Mouse (Mus musculus) forebrain, embryonic 10.5 days (tissue): ENCODE measurements around the gene Mfsd4b5. TPM values are rescaled to one million over a fixed set of nuclear protein-coding genes. Genes with fewer than 3 reads are reported as not detected.
"Not testable (repeated sequence)": the region's sequence is repeated elsewhere in the genome, so short reads cannot be mapped to it uniquely, and the experiment has no call there.

Experiments
- DNase-seq: peaks from one replicate; pipeline ENCODE4 v3.0.0-alpha.2; 2017; ENCODE audit warnings: low spot score; ENCODE audit errors: extremely low spot score
- H3K27ac ChIP-seq: fragments of 300-500 bp; sonication (generic); 2 replicates; pipeline ENCODE4 v1.5.1; 2016; ENCODE audit warnings: mild to moderate bottlenecking
- H3K27me3 ChIP-seq: fragments of 300-500 bp; sonication (generic); 2 replicates; pipeline ENCODE4 v1.6.1; 2016; ENCODE audit warnings: mild to moderate bottlenecking; ENCODE audit not compliant: poor library complexity, severe bottlenecking
- H3K36me3 ChIP-seq: fragments of 300-500 bp; sonication (generic); replicated peaks from 2 replicates; pipeline ENCODE4 v1.6.1; 2016; ENCODE audit warnings: mild to moderate bottlenecking, moderate library complexity
- H3K4me1 ChIP-seq: fragments of 300-500 bp; sonication (generic); 2 replicates; pipeline ENCODE4 v1.6.1; 2016
- H3K4me3 ChIP-seq: fragments of 300-500 bp; sonication (generic); 2 replicates; pipeline ENCODE4 v1.5.1; 2016; ENCODE audit warnings: mild to moderate bottlenecking, moderate library complexity
- H3K9me3 ChIP-seq: fragments of 300-500 bp; sonication (generic); 2 replicates; pipeline ENCODE4 v1.6.1; 2016; ENCODE audit warnings: mild to moderate bottlenecking, moderate library complexity
- WGBS: fragments of 180-500 bp; shearing (Covaris S2); methylation state at CpG from one replicate; pipeline ENCODE4 v1.1.7; 2016; 5-methylcytosine and 5-hydroxymethylcytosine counted together
- polyA plus RNA-seq: library from polyadenylated mRNA; unstranded; fragments of >200 nt; fragmentation: Nextera tagmentation; extraction: Ambion mirVana; gene quantifications from 2 replicates; pipeline ENCODE4 v1.2.1, GENCODE M21; 2016

Mfsd4b5 gene
- polyA plus RNA-seq, 1 experiment from 2014 or later = not detected

DNA sequence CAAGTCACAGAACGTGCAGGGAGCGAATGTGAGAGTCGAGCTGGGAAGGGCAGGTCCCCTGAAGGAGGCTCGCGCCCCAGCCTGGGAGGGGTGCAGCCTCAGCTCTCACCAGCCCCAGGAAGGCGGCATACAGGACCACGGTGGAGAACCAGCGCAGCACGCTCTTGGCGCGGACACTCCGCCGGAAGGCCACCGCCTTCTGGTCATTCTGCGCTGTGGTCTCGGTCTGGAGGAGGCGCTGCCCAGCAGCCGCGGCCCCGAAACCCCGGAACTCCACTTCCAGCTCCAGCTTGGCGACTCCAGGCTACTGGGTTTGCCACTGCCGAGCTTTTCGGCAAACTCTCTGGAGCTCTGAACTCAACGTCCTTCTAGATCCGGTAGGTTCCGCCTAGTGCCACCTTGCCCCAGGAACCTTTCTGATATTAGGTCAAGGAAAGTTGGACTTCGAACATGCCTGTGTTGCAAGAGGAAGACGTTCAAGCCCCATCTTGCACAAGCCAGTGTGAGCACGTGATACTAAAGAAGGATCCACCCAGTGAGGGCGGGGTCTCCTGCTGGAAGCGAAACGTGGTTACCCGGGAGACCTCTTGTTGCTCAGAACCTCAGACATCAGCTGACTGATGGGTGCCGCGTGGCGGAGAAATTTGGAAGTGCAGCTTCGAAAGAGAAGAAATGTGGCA, 26.5 kb downstream of the Mfsd4b5 start, which contains the start of gene Mfsd4b3:
Mfsd4b3 (minus strand) TSS at position 393 of the 680 bp plus-strand sequence.
- Histone ChIP-seq H3K4me3 (peak within 1 kb of the TSS; percentile 60), H3K4me1 (peaks cover 13% of the 10 kb centered on the region), H3K9me3 (no peaks in the 10 kb centered on the region), H3K27ac (peak within 1 kb of the TSS; percentile 82), H3K27me3 (peaks cover 11% of the 10 kb centered on the region), H3K36me3 (no peaks in the 10 kb centered on the region)
- DNase-seq = peak; percentile 92
- under 1% methylated on average over 38 of the region's 38 CpGs for WGBS

DNA sequence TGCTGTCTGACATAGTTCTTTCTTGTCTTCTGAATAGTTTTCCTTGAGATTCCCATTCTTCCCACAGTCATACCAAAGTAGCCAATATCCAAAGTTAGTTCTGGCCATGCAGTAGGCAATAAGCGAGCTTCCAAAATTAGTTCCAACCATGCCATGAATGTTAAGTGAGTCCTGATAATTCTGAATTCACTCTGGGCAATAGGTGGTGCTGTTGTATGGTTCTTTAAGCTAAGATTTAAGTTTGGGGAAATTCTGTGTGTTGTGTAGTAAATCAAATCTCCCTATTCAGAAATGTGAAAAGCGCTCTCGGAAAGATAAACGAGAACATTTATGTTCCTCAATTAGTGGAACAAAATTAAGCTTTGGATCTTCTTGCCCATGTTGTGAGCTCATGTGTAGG, 28.2 kb downstream of the Mfsd4b5 start:
- H3K36me3 ChIP-seq = no peaks in the 10 kb centered on the region
- 81% methylated on average over 4 of the region's 4 CpGs for WGBS
- no peaks in the 10 kb centered on the region for H3K9me3 ChIP-seq
- H3K4me3 ChIP-seq = no peak overlapping the region
- H3K27ac ChIP-seq = no peak overlapping the region
- H3K4me1 ChIP-seq = peaks cover 13% of the 10 kb centered on the region
- no peak for DNase-seq
- H3K27me3 ChIP-seq = peaks cover 11% of the 10 kb centered on the region

GRCm38 (mm10) chr10:39956340-39956878, 30.0 kb downstream of the Mfsd4b5 start:
- Histone ChIP-seq H3K9me3 (no peaks in the 10 kb centered on the region), H3K36me3 (no peaks in the 10 kb centered on the region), H3K27me3 (peaks cover 11% of the 10 kb centered on the region), H3K27ac (no peak overlapping the region), H3K4me3 (no peak overlapping the region), H3K4me1 (peaks cover 13% of the 10 kb centered on the region)
- DNase-seq = no peak
- WGBS = 70% methylated on average over 2 of the region's 2 CpGs

GRCm38 (mm10) chr10:39955163-39955562, 31.3 kb downstream of the Mfsd4b5 start:
- peaks cover 11% of the 10 kb centered on the region for H3K27me3 ChIP-seq
- H3K27ac ChIP-seq = no peak overlapping the region
- no peak overlapping the region for H3K4me3 ChIP-seq
- peaks cover 9% of the 10 kb centered on the region for H3K4me1 ChIP-seq
- 85% methylated on average over 2 of the region's 2 CpGs for WGBS
- DNase-seq = no peak
- H3K36me3 ChIP-seq = no peaks in the 10 kb centered on the region
- H3K9me3 ChIP-seq = no peaks in the 10 kb centered on the region

- H3K36me3 ChIP-seq = no peaks in the 10 kb centered on the region
- no peaks in the 10 kb centered on the region for H3K4me1 ChIP-seq
- H3K9me3 ChIP-seq = no peaks in the 10 kb centered on the region
- H3K27ac ChIP-seq = no peak overlapping the region
- 87% methylated on average over 2 of the region's 2 CpGs for WGBS
- H3K4me3 ChIP-seq = no peak overlapping the region
- no peaks in the 10 kb centered on the region for H3K27me3 ChIP-seq
- no peak for DNase-seq
Measured at GRCm38 (mm10) chr10:39949377-39949954, 37.0 kb downstream of the Mfsd4b5 start.

- not testable (repeated sequence) for H3K4me1 ChIP-seq, H3K9me3 ChIP-seq, DNase-seq, H3K4me3 ChIP-seq, H3K27ac ChIP-seq, H3K27me3 ChIP-seq, H3K36me3 ChIP-seq
- 77% methylated on average over 3 of the region's 3 CpGs for WGBS
Measured at GRCm38 (mm10) chr10:39947195-39947594, 39.3 kb downstream of the Mfsd4b5 start.

DNA sequence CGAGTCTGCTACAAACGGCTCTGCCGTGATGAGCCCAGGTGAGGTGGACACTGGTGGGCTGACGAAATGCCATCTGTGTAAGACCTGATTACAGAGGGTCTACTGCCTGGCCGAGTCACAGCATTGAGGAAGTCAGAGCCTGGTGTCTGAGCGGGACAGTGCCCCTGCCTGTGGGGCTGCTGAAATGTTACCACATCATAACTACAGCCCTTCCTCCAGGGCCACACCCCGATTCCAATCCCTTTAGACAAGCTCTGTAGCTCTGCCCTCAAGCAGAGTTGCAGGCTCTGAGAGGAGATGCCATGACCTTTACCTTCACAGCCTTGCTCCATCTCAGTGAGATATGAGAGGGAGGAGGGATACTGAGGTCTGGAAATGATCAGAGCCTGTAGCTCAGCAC, 49.9 kb downstream of the Mfsd4b5 start:
- no peak for DNase-seq
- Histone ChIP-seq H3K27ac (no peak overlapping the region), H3K9me3 (no peaks in the 10 kb centered on the region), H3K36me3 (no peaks in the 10 kb centered on the region), H3K4me1 (no peaks in the 10 kb centered on the region), H3K4me3 (no peak overlapping the region), H3K27me3 (no peaks in the 10 kb centered on the region)
- 83% methylated on average over 7 of the region's 7 CpGs for WGBS

GRCm38 (mm10) chr10:39926616-39927139, 59.8 kb downstream of the Mfsd4b5 start, which contains the start of gene Mfsd4b2:
Gene Mfsd4b2, minus strand, starts transcription at chr10:39926923.
- peaks cover 7% of the 10 kb centered on the region for H3K4me1 ChIP-seq
- peak; percentile 50 for DNase-seq
- no peaks in the 10 kb centered on the region for H3K9me3 ChIP-seq
- H3K36me3 ChIP-seq = no peaks in the 10 kb centered on the region
- peak within 1 kb of the TSS; percentile 58 for H3K4me3 ChIP-seq
- H3K27ac ChIP-seq = peak within 1 kb of the TSS; percentile 79
- WGBS = 1% methylated on average over 41 of the region's 41 CpGs
- peaks cover 41% of the 10 kb centered on the region for H3K27me3 ChIP-seq

DNA sequence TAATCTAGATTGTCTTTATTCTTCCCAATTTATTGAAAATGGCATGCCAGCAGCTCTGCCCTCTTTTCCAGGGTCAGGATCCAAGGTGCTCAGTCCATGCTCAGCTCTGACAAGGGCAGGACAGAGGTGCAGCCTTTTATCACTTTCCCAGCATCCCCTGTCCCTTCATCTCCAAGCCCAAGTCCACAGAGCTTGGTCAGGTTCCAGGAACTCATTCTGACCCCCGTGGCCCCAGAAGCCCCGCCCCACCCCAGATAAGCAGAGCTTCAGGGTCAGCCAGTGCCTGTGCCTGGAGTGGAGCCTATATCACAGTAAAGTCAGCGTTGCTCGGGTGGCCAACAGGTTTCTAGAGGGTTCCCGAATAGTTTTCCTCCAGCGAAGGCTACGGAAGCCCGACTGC, 61.9 kb downstream of the Mfsd4b5 start:
- DNase-seq, H3K4me3 ChIP-seq, H3K27ac ChIP-seq, H3K9me3 ChIP-seq, H3K36me3 ChIP-seq, H3K4me1 ChIP-seq: not testable (repeated sequence)
- peaks cover 41% of the 10 kb centered on the region for H3K27me3 ChIP-seq
- whole genome bisulfite sequencing = 78% methylated on average over 8 of the region's 8 CpGs

DNA sequence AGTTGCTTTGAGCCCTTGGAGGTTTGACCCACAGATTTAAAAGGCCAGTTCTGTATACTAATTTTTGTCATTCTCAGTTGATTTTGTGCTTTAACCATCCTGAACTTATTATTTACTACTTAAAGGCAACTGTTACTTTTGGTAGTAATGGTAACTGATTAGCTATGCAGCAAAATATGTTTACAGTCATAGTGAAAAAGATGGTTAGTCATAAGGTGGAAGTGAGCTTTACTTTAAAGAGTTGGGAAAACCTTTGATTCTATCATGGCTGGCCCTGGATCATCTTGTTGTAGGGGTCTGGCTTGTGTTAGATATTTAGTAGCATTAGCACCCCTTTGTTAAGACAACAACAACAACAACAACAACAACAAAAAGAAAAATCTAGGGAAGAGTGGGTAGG, 73.8 kb downstream of the Mfsd4b5 start:
- Histone ChIP-seq H3K9me3 (no peaks in the 10 kb centered on the region), H3K4me1 (no peaks in the 10 kb centered on the region), H3K4me3 (no peak overlapping the region), H3K27me3 (no peaks in the 10 kb centered on the region), H3K36me3 (no peaks in the 10 kb centered on the region), H3K27ac (no peak overlapping the region)
- DNase-seq = no peak

GRCm38 (mm10) chr10:39908768-39909441, 77.5 kb downstream of the Mfsd4b5 start:
- Histone ChIP-seq H3K27me3 (no peaks in the 10 kb centered on the region), H3K9me3 (no peaks in the 10 kb centered on the region), H3K4me3 (no peak overlapping the region), H3K36me3 (no peaks in the 10 kb centered on the region), H3K4me1 (no peaks in the 10 kb centered on the region), H3K27ac (no peak overlapping the region)
- WGBS = 81% methylated on average over 13 of the region's 13 CpGs
- DNase-seq = no peak
